22 mouse cellular contexts compared by ENCODE assay signal in genomic region chr2:146985807-146986206, GRCm38 (mm10).
"Had no signal": no experiment of that assay in that cellular context is flagged by ENCODE, and none has a peak within 500 bp of the region (broad histone marks: within the 10 kb centered on the region; RNA-seq: fewer than 3 reads in every experiment).

No protein-coding gene starts in this region.

- DNase-seq: kidney, postnatal 10 days; kidney, postnatal 4 days; liver; lung, adult 18-20 months; lung, postnatal 10 days; lung, postnatal 36 days; retina, postnatal 1 day; right cerebral cortex, postnatal 25 days; spleen, adult 18-20 months; thymus, postnatal 25 days had no signal

- H3K36me3 ChIP-seq: limb, embryonic 10.5 days; limb, embryonic 13.5 days; liver, embryonic 12.5 days; liver, embryonic 15.5 days; lung, embryonic 15.5 days; midbrain, embryonic 10.5 days; midbrain, embryonic 13.5 days; neural tube, embryonic 13.5 days; stomach, embryonic 15.5 days had no signal

- H3K27ac ChIP-seq: limb, embryonic 10.5 days; limb, embryonic 13.5 days; liver, embryonic 12.5 days; liver, embryonic 15.5 days; lung, embryonic 15.5 days; midbrain, embryonic 10.5 days; midbrain, embryonic 13.5 days; neural tube, embryonic 13.5 days; stomach, embryonic 15.5 days had no signal

- H3K4me1 ChIP-seq: limb, embryonic 10.5 days; limb, embryonic 13.5 days; liver, embryonic 12.5 days; liver, embryonic 15.5 days; lung, embryonic 15.5 days; megakaryocyte, embryonic 14.5 days; midbrain, embryonic 10.5 days; midbrain, embryonic 13.5 days; neural tube, embryonic 13.5 days; stomach, embryonic 15.5 days had no signal

- H3K9me3 ChIP-seq: limb, embryonic 10.5 days; limb, embryonic 13.5 days; liver, embryonic 12.5 days; liver, embryonic 15.5 days; lung, embryonic 15.5 days; midbrain, embryonic 10.5 days; midbrain, embryonic 13.5 days; neural tube, embryonic 13.5 days; stomach, embryonic 15.5 days had no signal

- H3K9ac ChIP-seq: limb, embryonic 13.5 days; liver, embryonic 12.5 days; liver, embryonic 15.5 days; lung, embryonic 15.5 days; midbrain, embryonic 13.5 days; neural tube, embryonic 13.5 days; stomach, embryonic 15.5 days had no signal

- H3K27me3 ChIP-seq: limb, embryonic 13.5 days; liver, embryonic 12.5 days; liver, embryonic 15.5 days; lung, embryonic 15.5 days; midbrain, embryonic 13.5 days; neural tube, embryonic 13.5 days; stomach, embryonic 15.5 days had no signal

- H3K4me3 ChIP-seq: limb, embryonic 10.5 days; limb, embryonic 13.5 days; liver, embryonic 12.5 days; liver, embryonic 15.5 days; lung, embryonic 15.5 days; megakaryocyte, embryonic 14.5 days; midbrain, embryonic 10.5 days; midbrain, embryonic 13.5 days; myocyte; neural tube, embryonic 13.5 days; stomach, embryonic 15.5 days had no signal

- H3K4me2 ChIP-seq: limb, embryonic 13.5 days; liver, embryonic 12.5 days; liver, embryonic 15.5 days; lung, embryonic 15.5 days; midbrain, embryonic 13.5 days; neural tube, embryonic 13.5 days; stomach, embryonic 15.5 days had no signal

- ATAC-seq: liver, embryonic 12.5 days; midbrain, embryonic 13.5 days; midbrain, embryonic 16.5 days had no signal
